Mouse (Mus musculus) lung, embryonic 14.5 days (tissue): ENCODE measurements around the gene Ttll13. TPM values are rescaled to one million over a fixed set of nuclear protein-coding genes. Genes with fewer than 3 reads are reported as not detected.

ENCODE experiments used
- ATAC-seq: fragments of 200-750 bp; cut with Nextera tagmentation; 2 replicates; pipeline ENCODE4 v1.8.0; 2017; ENCODE audit warnings: mild to moderate bottlenecking, moderate TSS enrichment, moderate library complexity; ENCODE audit not compliant: insufficient read depth
- DNase-seq: peaks from one replicate; pipeline ENCODE4 v3.0.0-alpha.2; 2015
- H3K27ac ChIP-seq: fragments of 300-500 bp; sonication (generic); 2 replicates; pipeline ENCODE4 v1.5.1; 2014; ENCODE audit warnings: low read depth, mild to moderate bottlenecking, moderate library complexity
- H3K27me3 ChIP-seq: fragments of 300-500 bp; sonication (generic); 2 replicates; pipeline ENCODE4 v1.6.1; 2014; ENCODE audit warnings: low read length, control low read depth; ENCODE audit not compliant: insufficient read depth
- H3K36me3 ChIP-seq: fragments of 300-500 bp; sonication (generic); 2 replicates; pipeline ENCODE4 v1.6.1; 2014; ENCODE audit warnings: control low read depth; ENCODE audit not compliant: insufficient read depth
- H3K4me1 ChIP-seq: fragments of 300-500 bp; sonication (generic); 2 replicates; pipeline ENCODE4 v1.6.1; 2014; ENCODE audit warnings: antibody characterized with exemption, control low read depth; ENCODE audit not compliant: insufficient read depth
- H3K4me2 ChIP-seq: fragments of 300-500 bp; sonication (generic); 2 replicates; pipeline ENCODE4 v1.6.1; 2014; ENCODE audit warnings: mild to moderate bottlenecking
- H3K4me3 ChIP-seq: fragments of 300-500 bp; sonication (generic); 2 replicates; pipeline ENCODE4 v1.5.1; 2014; ENCODE audit warnings: low read depth, low read length
- H3K9ac ChIP-seq: fragments of 300-500 bp; sonication (generic); 2 replicates; pipeline ENCODE4 v1.6.1; 2014
- H3K9me3 ChIP-seq: fragments of 300-500 bp; sonication (generic); 2 replicates; pipeline ENCODE4 v1.6.1; 2016; ENCODE audit warnings: low read depth, low read length, control low read depth
- CTCF ChIP-seq: IDR thresholded peaks from 2 replicates; pipeline ENCODE4 v1.5.1; 2016; ENCODE audit warnings: antibody characterized with exemption, low read depth
- WGBS: fragments of 180-500 bp; shearing (Covaris S2); extraction: QIAGEN DNeasy Blood & Tissue Kit; methylation state at CpG from one replicate; pipeline ENCODE4 v1.1.7; 2014; 5-methylcytosine and 5-hydroxymethylcytosine counted together
- polyA plus RNA-seq: library from polyadenylated mRNA; unstranded; fragments of >200 nt; fragmentation: Nextera tagmentation; extraction: Ambion mirVana; gene quantifications from 2 replicates; pipeline ENCODE4 v1.2.1, GENCODE M21; 2014

Gene Ttll13
- polyA plus RNA-seq, 1 experiment from 2014 or later: 0.71 TPM

DNA sequence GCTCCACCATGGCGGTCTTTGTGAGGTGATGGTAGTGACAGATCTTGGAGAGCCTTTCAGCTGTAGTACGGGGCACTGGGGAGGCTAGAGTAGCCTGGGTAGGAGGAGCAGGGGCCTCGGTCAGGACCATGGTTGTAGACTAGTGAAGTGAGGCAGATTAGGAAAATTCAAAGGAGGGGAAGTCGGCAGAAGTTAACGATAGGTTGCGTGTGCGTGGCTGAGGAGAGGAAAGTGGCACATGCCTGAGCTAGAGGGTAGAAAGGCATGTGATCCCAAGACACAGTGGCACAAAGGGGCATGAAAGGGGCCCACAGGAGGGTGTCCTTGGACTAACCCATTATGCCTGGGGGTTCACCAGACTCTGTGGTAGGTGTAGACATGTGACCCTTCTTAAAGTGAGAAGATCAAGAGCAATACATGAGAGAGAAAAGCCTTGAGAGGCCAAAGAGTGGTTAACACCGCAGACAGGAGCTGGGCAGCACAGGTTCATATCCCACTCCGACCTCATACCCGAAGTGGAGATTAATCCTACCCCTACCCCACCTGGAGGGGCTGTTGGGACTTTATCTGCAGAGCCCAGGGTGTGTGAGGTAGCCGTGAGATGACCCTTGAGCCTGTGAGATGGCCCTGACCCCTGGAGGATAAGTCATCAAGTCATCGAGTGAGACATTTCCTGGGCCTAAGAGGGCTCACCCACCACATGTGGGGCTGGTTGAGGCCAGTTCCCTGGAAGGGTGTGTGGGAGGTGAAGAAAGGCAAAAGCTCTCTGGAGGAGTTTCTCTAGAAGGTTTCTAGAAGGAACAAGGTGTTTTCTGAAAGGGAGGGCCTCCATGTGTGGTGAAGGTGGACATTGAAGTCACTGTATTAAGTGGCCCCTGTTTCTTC, 40.2 kb upstream of the Ttll13 start:
- Histone ChIP-seq H3K9ac (no peak overlapping the region), H3K36me3 (0 out of 2 replicates have a peak, but pooled peaks cover 3% of the 10 kb centered on the region), H3K4me3 (no peak overlapping the region), H3K27ac (peak overlapping the region; percentile 12; the same call in 1 of the 2 replicates), H3K9me3 (no peaks in the 10 kb centered on the region), H3K27me3 (no peaks in the 10 kb centered on the region), H3K4me1 (peaks cover 22% of the 10 kb centered on the region), H3K4me2 (no peak overlapping the region)
- DNase-seq (no peak), ATAC-seq (no peak)
- TF ChIP-seq CTCF: no peak
- WGBS: 82% methylated on average over 12 of the region's 12 CpGs

DNA sequence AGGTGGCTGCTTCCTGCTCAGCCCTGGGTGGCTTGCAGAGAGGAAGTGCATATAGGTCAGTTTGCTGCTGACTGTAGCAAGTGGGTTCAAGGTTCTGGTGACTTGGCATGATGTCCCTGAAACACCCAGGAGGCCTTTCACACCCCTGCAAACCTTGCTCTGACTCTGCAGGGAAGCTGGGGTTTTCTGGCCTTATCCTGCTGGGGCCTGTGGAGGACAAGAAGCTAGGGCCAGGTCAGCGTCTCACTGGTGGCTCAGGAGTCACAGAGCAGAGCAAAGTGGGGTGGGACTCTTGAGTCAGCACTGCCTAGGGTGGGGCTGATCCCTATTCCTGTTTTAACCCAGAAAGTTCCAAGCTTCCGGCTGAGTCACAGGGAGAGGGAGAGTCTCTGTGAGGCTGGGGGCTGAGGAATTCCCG, 38.9 kb upstream of the Ttll13 start:
- H3K9me3 ChIP-seq: no peaks in the 10 kb centered on the region
- peak overlapping the region; percentile 75 for H3K27ac ChIP-seq
- DNase-seq: no peak
- H3K27me3 ChIP-seq: no peaks in the 10 kb centered on the region
- 0 out of 2 replicates have a peak overlapping the region, but pooled peaks have one; percentile 4 for H3K9ac ChIP-seq
- peak; percentile 16; the same call in 1 of the 2 replicates for ATAC-seq
- H3K4me2 ChIP-seq: peak overlapping the region; percentile 26; the same call in 1 of the 2 replicates
- 57% methylated on average over 3 of the region's 3 CpGs for WGBS
- H3K36me3 ChIP-seq: no peaks in the 10 kb centered on the region
- no peak overlapping the region for H3K4me3 ChIP-seq
- peaks cover 22% of the 10 kb centered on the region for H3K4me1 ChIP-seq
- no peak for TF ChIP-seq CTCF

DNA sequence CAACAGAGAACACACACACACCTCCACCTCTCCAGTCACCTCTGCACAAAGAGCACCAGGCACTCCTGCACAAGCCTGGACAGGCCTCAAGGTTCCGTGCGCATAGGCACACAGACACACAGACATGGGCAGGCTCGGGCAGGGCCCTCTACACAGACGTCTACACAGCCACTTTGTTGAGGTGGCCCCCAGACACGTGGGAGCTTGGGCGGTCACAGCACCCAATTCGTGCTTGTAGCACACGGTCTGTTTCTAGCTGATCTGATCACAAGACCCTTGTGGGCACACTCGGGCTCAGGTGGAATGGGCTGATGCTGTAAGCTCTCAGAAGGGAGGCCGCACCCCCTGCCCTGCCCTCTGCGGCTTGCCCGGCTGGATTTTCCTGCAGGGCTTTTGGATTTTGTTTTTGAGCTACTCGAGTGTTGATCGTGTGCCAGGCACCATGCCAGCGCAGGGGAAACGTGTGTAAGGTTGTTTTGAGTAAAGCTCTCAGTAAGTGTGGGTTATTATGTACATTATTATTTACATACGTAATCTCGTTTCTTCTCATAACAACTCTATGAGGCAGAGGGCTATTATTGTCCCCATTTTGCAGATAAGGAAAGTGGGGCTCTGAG, 38.0 kb upstream of the Ttll13 start:
- TF ChIP-seq CTCF: no peak
- WGBS: 69% methylated on average over 18 of the region's 18 CpGs
- H3K4me1 ChIP-seq: peaks cover 22% of the 10 kb centered on the region
- H3K27ac ChIP-seq: peak overlapping the region; percentile 75
- no peaks in the 10 kb centered on the region for H3K9me3 ChIP-seq
- H3K4me3 ChIP-seq: no peak overlapping the region
- no peak overlapping the region; the same call in 1 of the 2 replicates for H3K9ac ChIP-seq
- peak overlapping the region; percentile 26; the same call in 1 of the 2 replicates for H3K4me2 ChIP-seq
- H3K27me3 ChIP-seq: no peaks in the 10 kb centered on the region
- DNase-seq (peak; percentile 32), ATAC-seq (peak; percentile 72)
- H3K36me3 ChIP-seq: peaks cover 2% of the 10 kb centered on the region; the same call in 1 of the 2 replicates

DNA sequence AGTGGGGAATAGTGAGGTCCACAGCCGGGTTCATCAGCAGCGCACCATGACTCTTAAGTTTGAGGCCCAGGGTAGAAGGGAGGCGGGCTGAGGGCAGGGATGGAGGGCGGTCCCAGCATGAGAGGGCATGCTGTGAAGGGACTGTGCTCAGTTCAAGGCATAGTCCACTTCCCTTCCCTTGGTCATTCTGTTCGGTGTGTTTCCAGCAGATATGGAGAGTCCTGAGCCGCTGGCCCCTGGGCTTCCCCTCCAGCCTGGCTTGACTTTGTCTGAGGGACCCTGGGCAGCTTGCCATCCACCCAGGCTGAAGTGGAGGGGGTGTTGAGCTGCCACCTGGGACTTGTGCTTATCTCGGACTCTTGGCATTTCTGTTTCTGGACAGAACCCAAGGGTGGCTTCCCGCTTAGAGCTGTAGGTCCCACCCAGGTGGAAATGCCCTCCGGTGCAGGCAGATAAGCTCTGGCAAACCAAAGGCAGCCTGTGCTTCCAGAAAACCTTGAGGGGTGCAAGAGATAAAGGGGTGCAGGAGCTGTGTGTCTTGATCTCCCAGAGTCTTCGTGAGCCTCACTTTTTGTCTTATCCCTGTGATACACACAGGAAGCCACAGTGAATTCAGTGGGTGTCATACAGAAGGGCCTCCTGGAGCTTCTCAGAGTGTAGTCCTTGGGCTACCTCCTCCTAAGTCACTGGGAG, 37.3 kb upstream of the Ttll13 start:
- H3K4me1 ChIP-seq: peaks cover 22% of the 10 kb centered on the region

DNA sequence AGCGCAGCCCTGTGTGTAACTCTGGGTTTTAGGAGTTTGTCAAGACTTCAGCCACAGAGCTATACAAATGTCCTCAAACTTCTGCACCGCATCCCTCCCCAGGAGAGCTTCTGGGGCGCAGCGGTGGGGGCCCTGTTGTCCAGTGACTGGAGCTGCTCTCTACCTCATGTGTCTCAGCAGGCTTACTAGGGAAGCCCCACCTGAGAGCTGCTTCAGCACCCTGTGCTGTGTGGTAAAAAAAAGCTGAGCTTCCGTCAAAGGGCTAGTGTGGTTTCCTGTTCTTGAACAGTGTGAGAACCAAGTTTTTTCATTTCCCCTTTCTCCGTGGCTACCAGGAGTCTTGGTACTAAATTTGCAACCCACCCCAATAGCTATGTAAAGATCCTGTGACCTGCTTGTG, 36.5 kb upstream of the Ttll13 start:
- H3K4me2 ChIP-seq: peak overlapping the region; percentile 15; the same call in 1 of the 2 replicates
- H3K9ac ChIP-seq: no peak overlapping the region
- H3K9me3 ChIP-seq: no peaks in the 10 kb centered on the region
- DNase-seq (no peak), ATAC-seq (no peak)
- H3K36me3 ChIP-seq: peaks cover 12% of the 10 kb centered on the region; the same call in 1 of the 2 replicates
- no peak for TF ChIP-seq CTCF
- peaks cover 22% of the 10 kb centered on the region for H3K4me1 ChIP-seq
- H3K27me3 ChIP-seq: no peaks in the 10 kb centered on the region
- H3K4me3 ChIP-seq: no peak overlapping the region
- H3K27ac ChIP-seq: peak overlapping the region; percentile 75; the same call in 1 of the 2 replicates
- WGBS: 73% methylated on average over 6 of the region's 6 CpGs

More for the DNA sequence above, 37.3 kb upstream of the Ttll13 start:
- peak overlapping the region; percentile 20; the same call in 1 of the 2 replicates for H3K9ac ChIP-seq
- H3K4me2 ChIP-seq: peak overlapping the region; percentile 15
- WGBS: 53% methylated on average over 10 of the region's 10 CpGs
- no peak for TF ChIP-seq CTCF
- no peaks in the 10 kb centered on the region for H3K27me3 ChIP-seq
- H3K9me3 ChIP-seq: no peaks in the 10 kb centered on the region
- DNase-seq (peak; percentile 61), ATAC-seq (peak; percentile 53)
- no peak overlapping the region for H3K4me3 ChIP-seq
- peak overlapping the region; percentile 75 for H3K27ac ChIP-seq
- H3K36me3 ChIP-seq: peaks cover 9% of the 10 kb centered on the region; the same call in 1 of the 2 replicates

DNA sequence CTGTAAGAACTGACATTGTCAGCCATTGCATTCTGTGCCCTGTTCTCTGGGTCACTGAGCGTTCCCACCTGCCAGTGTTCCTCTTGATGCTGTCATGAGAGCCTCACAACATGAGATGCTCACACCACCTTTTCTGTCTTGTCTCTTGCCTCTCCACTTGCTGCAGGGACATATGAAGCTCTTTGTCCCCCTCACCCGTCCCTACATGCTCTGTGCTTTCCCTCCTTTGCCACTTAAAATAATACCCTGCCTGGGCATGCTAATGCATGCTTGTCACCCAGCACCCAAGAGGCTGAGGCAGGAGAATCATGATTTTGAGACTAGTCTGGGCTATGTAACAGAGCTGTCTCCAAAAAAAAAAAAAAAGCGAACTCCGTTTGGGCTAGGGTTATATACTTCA, 35.2 kb upstream of the Ttll13 start:
- H3K4me2 ChIP-seq: no peak overlapping the region
- peaks cover 16% of the 10 kb centered on the region for H3K36me3 ChIP-seq
- 84% methylated on average over 4 of the region's 4 CpGs for WGBS
- H3K4me1 ChIP-seq: peaks cover 22% of the 10 kb centered on the region
- no peaks in the 10 kb centered on the region for H3K9me3 ChIP-seq
- H3K27me3 ChIP-seq: no peaks in the 10 kb centered on the region
- DNase-seq (no peak), ATAC-seq (no peak)
- no peak overlapping the region for H3K9ac ChIP-seq
- no peak overlapping the region for H3K4me3 ChIP-seq
- TF ChIP-seq CTCF: no peak
- H3K27ac ChIP-seq: no peak overlapping the region
